Comparison of ENCODE assay signal across 8 mouse cellular contexts in the genomic region with DNA sequence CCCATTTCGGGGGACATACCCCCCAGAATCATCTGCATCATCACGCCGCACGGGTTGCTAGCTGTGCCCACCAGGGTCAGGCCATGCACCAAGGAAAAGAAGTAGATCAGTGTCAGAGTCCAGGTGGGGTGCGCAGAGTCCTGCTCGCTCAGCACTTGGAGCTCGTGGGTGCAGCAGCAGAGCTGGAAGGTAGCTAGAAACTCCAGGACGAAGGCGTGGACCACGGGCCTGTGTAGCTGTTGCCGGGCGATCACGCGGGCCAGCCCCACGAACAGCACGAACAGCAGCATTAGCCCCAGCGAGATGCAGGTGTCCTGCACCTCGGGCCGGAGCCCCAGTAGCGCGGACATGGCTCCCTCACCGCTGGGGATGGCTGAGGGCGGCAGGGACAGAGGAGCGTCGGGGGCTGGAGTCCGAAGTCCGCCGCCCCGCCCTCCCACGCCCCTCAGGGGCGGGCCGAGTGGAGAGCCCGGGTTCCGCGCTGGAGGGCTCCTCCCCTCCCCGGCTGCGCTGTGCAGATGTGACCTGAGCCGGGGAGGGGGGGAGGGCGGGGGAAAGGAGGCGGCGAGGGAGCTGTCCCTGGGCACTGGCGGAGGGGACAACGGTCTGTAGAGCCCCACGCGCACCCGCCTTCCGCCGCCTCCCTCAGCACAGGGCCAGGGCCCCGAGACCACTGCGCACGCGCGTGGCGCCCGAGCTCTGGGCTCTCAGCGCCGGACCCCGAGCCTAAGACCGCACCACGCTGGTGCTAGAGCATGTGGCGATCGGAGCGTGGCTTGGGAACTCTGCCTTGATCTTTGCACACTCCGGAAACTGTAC. TPM values are rescaled to one million over a fixed set of nuclear protein-coding genes. Genes with fewer than 3 reads are reported as not detected.
DNase-seq lines count a peak whose midpoint lies in the region; ATAC-seq and TF ChIP-seq lines count a peak whose summit lies in the region.

A gene (minus strand): TSS at position 652 of the 819 bp plus-strand sequence.

- TF ChIP-seq POLR2A in cerebellum, adult 2 months (IDR thresholded peaks at IDR 0.05; ENCODE audit: borderline replicate concordance, insufficient read depth, low read length): peak; percentile 45; the same call in 1 of the 2 replicates

- TF ChIP-seq CTCF in cerebellum, adult 2 months (IDR thresholded peaks at IDR 0.05; ENCODE audit: borderline replicate concordance, insufficient read depth, low read depth, low read length): no peak

- DNase-seq in MEL-GATA-1-ER (ENCODE audit: extremely low read depth, low read depth): peak; percentile 44
- peak; percentile 82 to 86 for DNase-seq in cerebellum, adult 2 months
- peak; percentile 78 for DNase-seq in forelimb bud, embryonic 11.5 days (ENCODE audit: low read depth, low spot score)
- DNase-seq in heart, postnatal 4 days: peak; percentile 85
- peak; percentile 49 to 70 for DNase-seq in layer of hippocampus, adult 8-10 months (ENCODE audit: low spot score in 2 of 2)
- DNase-seq in ovary, postnatal 10 days (ENCODE audit: low spot score): peak; percentile 53
- peak; percentile 84 for DNase-seq in thymus, postnatal 10 days (ENCODE audit: low spot score in 2 of 2)

- H3K27me3 ChIP-seq in cerebellum, adult 2 months (ENCODE audit: control insufficient read depth, insufficient read depth, low read length): no peaks in the 10 kb centered on the region
- H3K27me3 ChIP-seq in lung, embryonic 16.5 days (ENCODE audit: control insufficient read depth, insufficient read depth, low read depth, low read length): no peaks in the 10 kb centered on the region

- H3K9ac ChIP-seq in lung, embryonic 16.5 days (ENCODE audit: low read length): peak within 1 kb of the TSS; percentile 71

- peak; percentile 97 for ATAC-seq in lung, embryonic 16.5 days (ENCODE audit: low read depth)

- peak within 1 kb of the TSS; percentile 88 for H3K4me3 ChIP-seq in cerebellum, adult 2 months (replicated peaks; ENCODE audit: insufficient read depth, low read depth, low read length)
- peak within 1 kb of the TSS; percentile 53 for H3K4me3 ChIP-seq in lung, embryonic 16.5 days (ENCODE audit: low read length)

- H3K4me1 ChIP-seq in cerebellum, adult 2 months (ENCODE audit: control insufficient read depth, insufficient read depth, low read length): peaks cover 3% of the 10 kb centered on the region
- peaks cover 11% of the 10 kb centered on the region for H3K4me1 ChIP-seq in lung, embryonic 16.5 days (replicated peaks; ENCODE audit: control insufficient read depth, insufficient read depth, low read length)

- H3K36me3 ChIP-seq in lung, embryonic 16.5 days (ENCODE audit: control insufficient read depth, insufficient read depth, low read length): no peaks in the 10 kb centered on the region

- peak within 1 kb of the TSS; percentile 86 for H3K4me2 ChIP-seq in lung, embryonic 16.5 days (ENCODE audit: low read depth, low read length)

- H3K9me3 ChIP-seq in lung, embryonic 16.5 days (ENCODE audit: control insufficient read depth, low read length): no peaks in the 10 kb centered on the region

- WGBS in cerebellum, adult 2 months: under 1% methylated on average over 63 of the region's 64 CpGs
- under 1% methylated on average over 54 of the region's 64 CpGs for WGBS in lung, embryonic 16.5 days

- peak within 1 kb of the TSS; percentile 2; the same call in 1 of the 2 replicates for H3K27ac ChIP-seq in cerebellum, adult 2 months (ENCODE audit: insufficient read depth, low read length)
- H3K27ac ChIP-seq in lung, embryonic 16.5 days (ENCODE audit: low read length): no peak within 1 kb of the TSS

RNA-seq across cellular contexts. Expression of the gene that starts here (rescaled TPM):
- 13.9 and 14.4 TPM in 2 replicates for polyA plus RNA-seq in cerebellum, adult 2 months (2012; rRNA removed)
- total RNA-seq in heart, postnatal 4 days (2021): 1 to 10 TPM; 1.1 to 1.9 TPM
- 10 to 100 TPM; 31.3 to 38.5 (median 34.4) TPM for total RNA-seq in layer of hippocampus, adult 8-10 months (2022)
- polyA plus RNA-seq in lung, embryonic 16.5 days (2015; fragmentation: Nextera tagmentation; extraction: Ambion mirVana): 4.8 and 8.1 TPM in 2 replicates

Comparison
In these comparisons a context has a peak if more than half of its experiments do, and no peak if none do; other contexts are left out.
1. RNA of the gene that starts here (total RNA-seq): 31.3 to 38.5 TPM in layer of hippocampus, adult 8-10 months; 1.1 to 1.9 TPM in heart, postnatal 4 days; every median in the first group is over 10 times any median in the second.
2. Peak in every context shown above with its lines, with median percentiles within 50 percentile points of each other: DNase-seq.